Mouse (Mus musculus) spleen, adult 2 months (tissue): ENCODE data around the gene Tmem131.

Experiments used
- CTCF ChIP-seq: fragments of 200-500 bp; IDR thresholded peaks from 2 replicates; pipeline ENCODE4 v1.5.1; 2011; ENCODE audit warnings: mild to moderate bottlenecking, inconsistent platforms; ENCODE audit not compliant: insufficient read depth, insufficient read length, insufficient replicate concordance; ENCODE audit errors: extremely low read depth
- POLR2A ChIP-seq: fragments of 200-500 bp; IDR thresholded peaks from 2 replicates; pipeline ENCODE4 v1.6.1; 2011; ENCODE audit warnings: low read depth, low read length, inconsistent platforms

- TF ChIP-seq CTCF (no peak), POLR2A (no peak)
Observed at GRCm38 (mm10) chr1:36851392-36851791, 92.1 kb downstream of the Tmem131 start.
